Mouse (Mus musculus): Measurements from ENCODE around the gene Rab31.

Gene Rab31

GRCm38 (mm10) chr17:65718578-65718977, 54.0 kb downstream of the Rab31 start:
- no peak for DNase-seq (ENCODE audit: low read depth, low spot score)
- H3K27me3 ChIP-seq (ENCODE audit: control insufficient read depth, insufficient read depth, low read length, poor library complexity, severe bottlenecking) = no peaks in the 10 kb centered on the region
- no peaks in the 10 kb centered on the region for H3K36me3 ChIP-seq (ENCODE audit: control insufficient read depth, insufficient read depth, low read length, poor library complexity, severe bottlenecking)

GRCm38 (mm10) chr17:65717658-65718199, 54.8 kb downstream of the Rab31 start:
- no peak for DNase-seq (ENCODE audit: low read depth, low spot score)
- Histone ChIP-seq H3K27me3 (ENCODE audit: control insufficient read depth, insufficient read depth, low read length, poor library complexity, severe bottlenecking) (no peaks in the 10 kb centered on the region), H3K36me3 (ENCODE audit: control insufficient read depth, insufficient read depth, low read length, poor library complexity, severe bottlenecking) (no peaks in the 10 kb centered on the region)

GRCm38 (mm10) chr17:65714060-65714459, 58.5 kb downstream of the Rab31 start:
- DNase-seq (ENCODE audit: low read depth, low spot score) = no peak
- no peaks in the 10 kb centered on the region for H3K27me3 ChIP-seq (ENCODE audit: control insufficient read depth, insufficient read depth, low read length, poor library complexity, severe bottlenecking)

GRCm38 (mm10) chr17:65712861-65713535, 59.6 kb downstream of the Rab31 start:
- no peak for DNase-seq (ENCODE audit: low read depth, low spot score)
- Histone ChIP-seq H3K27me3 (ENCODE audit: control insufficient read depth, insufficient read depth, low read length, poor library complexity, severe bottlenecking) (no peaks in the 10 kb centered on the region), H3K36me3 (ENCODE audit: control insufficient read depth, insufficient read depth, low read length, poor library complexity, severe bottlenecking) (no peaks in the 10 kb centered on the region)

More at GRCm38 (mm10) chr17:65714060-65714459, 58.5 kb downstream of the Rab31 start:
- no peaks in the 10 kb centered on the region for H3K36me3 ChIP-seq (ENCODE audit: control insufficient read depth, insufficient read depth, low read length, poor library complexity, severe bottlenecking)

- H3K36me3 ChIP-seq (ENCODE audit: control insufficient read depth, insufficient read depth, low read length, poor library complexity, severe bottlenecking) = no peaks in the 10 kb centered on the region
- DNase-seq (ENCODE audit: low read depth, low spot score) = no peak
Measured at GRCm38 (mm10) chr17:65711779-65712178, 60.8 kb downstream of the Rab31 start.

GRCm38 (mm10) chr17:65710576-65710975, 62.0 kb downstream of the Rab31 start:
- no peak for DNase-seq (ENCODE audit: low read depth, low spot score)
- Histone ChIP-seq H3K27me3 (ENCODE audit: control insufficient read depth, insufficient read depth, low read length, poor library complexity, severe bottlenecking) (no peaks in the 10 kb centered on the region), H3K36me3 (ENCODE audit: control insufficient read depth, insufficient read depth, low read length, poor library complexity, severe bottlenecking) (no peaks in the 10 kb centered on the region)

More at GRCm38 (mm10) chr17:65711779-65712178, 60.8 kb downstream of the Rab31 start:
- H3K27me3 ChIP-seq (ENCODE audit: control insufficient read depth, insufficient read depth, low read length, poor library complexity, severe bottlenecking) = no peaks in the 10 kb centered on the region

- Histone ChIP-seq H3K27me3 (ENCODE audit: control insufficient read depth, insufficient read depth, low read length, poor library complexity, severe bottlenecking) (no peaks in the 10 kb centered on the region), H3K36me3 (ENCODE audit: control insufficient read depth, insufficient read depth, low read length, poor library complexity, severe bottlenecking) (no peaks in the 10 kb centered on the region)
- peak; percentile 62 for DNase-seq (ENCODE audit: low read depth, low spot score)
Measured at GRCm38 (mm10) chr17:65706220-65706619, 66.3 kb downstream of the Rab31 start.

- no peaks in the 10 kb centered on the region for H3K27me3 ChIP-seq (ENCODE audit: control insufficient read depth, insufficient read depth, low read length, poor library complexity, severe bottlenecking)
- no peaks in the 10 kb centered on the region for H3K36me3 ChIP-seq (ENCODE audit: control insufficient read depth, insufficient read depth, low read length, poor library complexity, severe bottlenecking)
- no peak for DNase-seq (ENCODE audit: low read depth, low spot score)
Measured at GRCm38 (mm10) chr17:65703527-65704391, 68.8 kb downstream of the Rab31 start.

GRCm38 (mm10) chr17:65701797-65702566, 70.6 kb downstream of the Rab31 start:
- no peak for DNase-seq (ENCODE audit: low read depth, low spot score)
- H3K36me3 ChIP-seq (ENCODE audit: control insufficient read depth, insufficient read depth, low read length, poor library complexity, severe bottlenecking) = no peaks in the 10 kb centered on the region
- no peaks in the 10 kb centered on the region for H3K27me3 ChIP-seq (ENCODE audit: control insufficient read depth, insufficient read depth, low read length, poor library complexity, severe bottlenecking)

GRCm38 (mm10) chr17:65701356-65701755, 71.2 kb downstream of the Rab31 start:
- H3K36me3 ChIP-seq (ENCODE audit: control insufficient read depth, insufficient read depth, low read length, poor library complexity, severe bottlenecking) = no peaks in the 10 kb centered on the region
- no peak for DNase-seq (ENCODE audit: low read depth, low spot score)
- H3K27me3 ChIP-seq (ENCODE audit: control insufficient read depth, insufficient read depth, low read length, poor library complexity, severe bottlenecking) = no peaks in the 10 kb centered on the region

- no peaks in the 10 kb centered on the region for H3K36me3 ChIP-seq (ENCODE audit: control insufficient read depth, insufficient read depth, low read length, poor library complexity, severe bottlenecking)
- no peaks in the 10 kb centered on the region for H3K27me3 ChIP-seq (ENCODE audit: control insufficient read depth, insufficient read depth, low read length, poor library complexity, severe bottlenecking)
- DNase-seq (ENCODE audit: low read depth, low spot score) = no peak
Measured at GRCm38 (mm10) chr17:65700060-65700459, 72.5 kb downstream of the Rab31 start.

GRCm38 (mm10) chr17:65697791-65698463, 74.6 kb downstream of the Rab31 start:
- DNase-seq (ENCODE audit: low read depth, low spot score) = no peak
- Histone ChIP-seq H3K27me3 (ENCODE audit: control insufficient read depth, insufficient read depth, low read length, poor library complexity, severe bottlenecking) (no peaks in the 10 kb centered on the region), H3K36me3 (ENCODE audit: control insufficient read depth, insufficient read depth, low read length, poor library complexity, severe bottlenecking) (no peaks in the 10 kb centered on the region)

- no peaks in the 10 kb centered on the region for H3K36me3 ChIP-seq (ENCODE audit: control insufficient read depth, insufficient read depth, low read length, poor library complexity, severe bottlenecking)
- DNase-seq (ENCODE audit: low read depth, low spot score) = no peak
- H3K27me3 ChIP-seq (ENCODE audit: control insufficient read depth, insufficient read depth, low read length, poor library complexity, severe bottlenecking) = no peaks in the 10 kb centered on the region
Measured at GRCm38 (mm10) chr17:65696939-65697338, 75.6 kb downstream of the Rab31 start.

GRCm38 (mm10) chr17:65692276-65692675, 80.3 kb downstream of the Rab31 start:
- Histone ChIP-seq H3K36me3 (ENCODE audit: control insufficient read depth, insufficient read depth, low read length, poor library complexity, severe bottlenecking) (no peaks in the 10 kb centered on the region), H3K27me3 (ENCODE audit: control insufficient read depth, insufficient read depth, low read length, poor library complexity, severe bottlenecking) (no peaks in the 10 kb centered on the region)
- DNase-seq (ENCODE audit: low read depth, low spot score) = no peak

Measured in splenic B cell, adult 2 months (primary cell).